Mouse (Mus musculus): ENCODE results near the gene Wdr62. TPM values are rescaled to one million over a fixed set of nuclear protein-coding genes. Genes with fewer than 3 reads are reported as not detected.

The Wdr62 gene
- polyA plus RNA-seq, 1 experiment from 2014 or later, result 24.4 TPM

DNA sequence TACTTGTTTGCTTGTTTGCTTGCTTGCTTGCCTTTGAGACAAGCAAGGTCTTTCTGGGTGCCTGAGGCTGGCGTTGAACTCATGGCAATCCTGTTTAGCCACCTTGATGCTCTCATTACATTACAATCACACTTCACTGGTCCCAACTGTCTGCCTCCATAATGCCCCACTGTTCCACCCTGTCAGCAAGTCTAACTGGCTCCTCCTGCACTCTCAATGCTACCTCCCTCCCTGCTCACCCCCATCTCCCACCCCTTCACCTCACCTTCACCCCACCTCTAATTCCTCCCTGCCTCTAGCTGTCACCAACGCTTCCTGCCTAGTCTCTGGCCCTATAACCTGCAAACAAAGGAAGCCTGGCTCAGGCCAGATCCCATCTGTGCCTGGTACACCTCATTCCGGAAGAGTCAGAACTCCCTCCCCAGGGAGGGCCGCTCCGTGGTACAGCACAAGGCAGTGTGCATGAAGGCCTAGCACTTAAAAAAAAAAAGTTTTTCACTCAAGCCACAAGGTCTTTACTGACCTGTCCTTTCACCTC is 82.6 kb downstream of the Wdr62 start:
- no peak overlapping the region for H3K27ac ChIP-seq
- peaks cover 20% of the 10 kb centered on the region for H3K79me2 ChIP-seq (ENCODE audit: inconsistent target)
- H3K36me3 ChIP-seq (ENCODE audit: inconsistent target), result peaks cover 3% of the 10 kb centered on the region; the same call in 1 of the 2 replicates
- no peak overlapping the region for H3K4me3 ChIP-seq (ENCODE audit: inconsistent target)
- 51% methylated on average over 5 of the region's 5 CpGs for WGBS (ENCODE audit: missing documents)

DNA sequence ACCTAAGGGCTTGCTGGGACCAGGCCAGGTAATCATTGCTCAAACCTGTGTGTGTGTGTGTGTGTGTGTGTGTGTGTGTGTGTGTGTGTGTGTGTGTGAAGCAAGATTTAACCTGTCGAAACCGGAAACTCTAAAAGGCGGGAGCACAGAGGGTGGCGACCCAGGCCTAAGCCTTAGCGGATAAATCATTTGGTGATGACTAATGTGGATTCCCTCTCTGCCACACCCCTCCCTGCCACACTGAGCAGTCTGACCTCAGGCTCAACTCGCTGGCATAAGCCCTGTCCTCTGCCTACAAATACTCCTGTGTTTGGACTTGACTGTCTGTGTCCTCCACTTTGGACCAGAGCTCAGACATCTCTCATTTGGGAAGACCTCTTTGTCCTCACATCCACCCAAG is 84.0 kb downstream of the Wdr62 start:
- 34% methylated on average over 3 of the region's 6 CpGs for WGBS (ENCODE audit: missing documents)
- Histone ChIP-seq H3K27ac (no peak overlapping the region), H3K4me3 (ENCODE audit: inconsistent target) (no peak overlapping the region), H3K79me2 (ENCODE audit: inconsistent target) (peaks cover 35% of the 10 kb centered on the region), H3K36me3 (ENCODE audit: inconsistent target) (peaks cover 18% of the 10 kb centered on the region)

DNA sequence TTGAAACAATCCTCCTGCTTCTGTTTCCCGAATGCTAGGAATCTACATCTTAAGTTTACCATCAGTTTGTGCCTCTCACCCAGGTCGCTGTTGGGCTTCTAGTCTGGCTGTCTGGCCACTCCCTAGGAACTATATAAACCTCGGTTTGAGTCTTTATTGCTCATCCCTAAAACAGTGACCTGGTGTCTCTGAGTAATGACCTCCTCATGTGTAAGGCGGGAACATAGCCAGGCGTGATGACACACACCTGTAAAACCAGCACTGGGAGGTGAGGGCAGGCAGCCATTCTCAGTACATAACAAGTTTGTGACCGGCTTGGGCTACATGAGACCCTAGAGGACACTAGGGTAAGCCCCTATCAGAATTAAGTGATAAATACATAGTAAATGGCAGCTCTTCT is 84.8 kb downstream of the Wdr62 start:
- no peak overlapping the region for H3K4me3 ChIP-seq (ENCODE audit: inconsistent target)
- WGBS (ENCODE audit: missing documents), result 73% methylated on average over 6 of the region's 6 CpGs
- H3K27ac ChIP-seq, result no peak overlapping the region
- H3K79me2 ChIP-seq (ENCODE audit: inconsistent target), result peaks cover 39% of the 10 kb centered on the region
- H3K36me3 ChIP-seq (ENCODE audit: inconsistent target), result peaks cover 25% of the 10 kb centered on the region

DNA sequence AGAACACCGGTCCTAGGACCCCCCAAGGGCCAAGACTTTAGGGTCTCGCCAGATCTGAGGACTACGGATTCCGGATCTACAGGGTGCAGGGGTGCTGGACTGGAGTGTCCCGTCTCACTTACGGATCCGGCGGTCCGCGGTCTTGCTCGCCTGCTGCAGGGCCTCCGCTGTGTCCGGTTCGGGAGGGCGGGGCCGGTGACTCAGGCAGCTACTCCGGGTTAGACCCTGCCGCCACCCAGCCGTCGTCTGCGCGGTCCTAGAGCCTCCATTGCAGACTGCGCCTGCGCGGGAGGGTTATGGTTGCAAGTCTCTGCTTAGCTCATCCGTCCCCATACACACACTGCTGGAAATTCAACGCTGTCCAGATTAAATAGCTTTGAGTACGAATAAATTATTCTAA is 85.3 kb downstream of the Wdr62 start:
- peak overlapping the region; percentile 94 for H3K27ac ChIP-seq
- WGBS (ENCODE audit: missing documents), result 0% methylated on average over 28 of the region's 28 CpGs

DNA sequence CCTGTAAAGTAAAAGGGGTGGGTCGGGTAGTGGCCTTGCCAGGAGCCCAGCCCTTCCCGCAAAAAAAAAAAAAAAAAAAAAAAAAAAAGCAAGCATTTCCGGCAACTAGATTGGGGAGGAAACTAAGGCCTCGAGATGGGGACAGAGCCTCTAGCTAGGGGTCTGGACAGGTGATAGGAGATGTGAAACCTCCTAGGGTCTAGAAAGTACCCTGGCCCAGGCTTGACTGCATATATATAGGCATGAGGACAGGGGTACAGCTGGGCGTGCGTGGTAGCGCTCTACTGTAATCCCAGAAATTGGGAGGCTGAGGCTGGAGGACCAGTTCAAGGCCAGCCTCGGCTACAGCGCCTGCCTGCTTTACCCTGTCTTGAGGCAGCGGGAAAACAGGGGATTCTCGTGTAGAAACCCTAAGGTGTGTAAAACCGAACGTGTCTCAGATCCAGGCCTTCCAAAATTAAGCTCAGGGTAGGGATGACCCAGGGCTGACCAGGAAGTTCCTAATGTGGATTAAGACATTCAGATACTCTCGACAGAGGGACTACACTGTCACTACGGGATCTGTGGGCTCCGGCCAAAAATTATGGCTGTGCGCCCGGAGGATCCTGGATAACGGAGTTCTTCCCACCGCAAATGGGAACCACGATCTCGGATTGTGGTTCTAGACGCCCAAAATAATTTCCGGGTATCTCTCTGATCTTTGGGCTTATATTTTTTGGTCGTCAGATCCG is 86.0 kb downstream of the Wdr62 start:
- H3K79me2 ChIP-seq (ENCODE audit: inconsistent target), result peaks cover 44% of the 10 kb centered on the region
- peak overlapping the region; percentile 99 for H3K4me3 ChIP-seq (ENCODE audit: inconsistent target)
- H3K36me3 ChIP-seq (ENCODE audit: inconsistent target), result peaks cover 32% of the 10 kb centered on the region
- H3K27ac ChIP-seq, result peak overlapping the region; percentile 94
- under 1% methylated on average over 24 of the region's 26 CpGs for WGBS (ENCODE audit: missing documents)

More for the DNA sequence above, 85.3 kb downstream of the Wdr62 start:
- Histone ChIP-seq H3K79me2 (ENCODE audit: inconsistent target) (peaks cover 44% of the 10 kb centered on the region), H3K36me3 (ENCODE audit: inconsistent target) (peaks cover 31% of the 10 kb centered on the region), H3K4me3 (ENCODE audit: inconsistent target) (peak overlapping the region; percentile 99)

DNA sequence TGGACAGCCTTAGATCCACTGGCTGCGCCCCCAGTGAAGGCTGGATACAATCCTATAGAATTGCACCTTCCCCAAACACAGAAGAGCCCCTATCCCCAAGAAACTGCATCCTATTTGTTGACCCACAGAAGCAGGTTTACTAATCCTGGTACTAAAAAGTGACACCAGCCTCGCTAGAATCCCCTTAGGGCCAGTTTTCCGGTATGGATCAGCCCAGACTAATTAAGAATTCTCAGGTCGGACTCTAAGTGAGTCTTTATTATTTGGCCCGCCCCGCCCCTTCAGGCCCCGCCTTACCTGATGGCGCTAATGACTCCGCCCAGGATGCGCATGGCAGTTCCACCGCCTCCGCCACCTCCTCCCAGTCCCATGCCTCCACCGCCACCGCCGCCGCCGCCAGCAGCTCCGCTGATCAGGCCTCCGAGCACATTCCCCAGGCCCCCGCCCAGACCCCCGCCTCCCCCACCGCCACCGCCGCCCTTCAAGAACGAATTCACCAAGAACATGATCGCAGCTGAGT is 86.6 kb downstream of the Wdr62 start:
- Histone ChIP-seq H3K36me3 (ENCODE audit: inconsistent target) (peaks cover 38% of the 10 kb centered on the region), H3K27ac (peak overlapping the region; percentile 94), H3K79me2 (ENCODE audit: inconsistent target) (peaks cover 44% of the 10 kb centered on the region), H3K4me3 (ENCODE audit: inconsistent target) (peak overlapping the region; percentile 99)
- WGBS (ENCODE audit: missing documents), result 6% methylated on average over 20 of the region's 26 CpGs

DNA sequence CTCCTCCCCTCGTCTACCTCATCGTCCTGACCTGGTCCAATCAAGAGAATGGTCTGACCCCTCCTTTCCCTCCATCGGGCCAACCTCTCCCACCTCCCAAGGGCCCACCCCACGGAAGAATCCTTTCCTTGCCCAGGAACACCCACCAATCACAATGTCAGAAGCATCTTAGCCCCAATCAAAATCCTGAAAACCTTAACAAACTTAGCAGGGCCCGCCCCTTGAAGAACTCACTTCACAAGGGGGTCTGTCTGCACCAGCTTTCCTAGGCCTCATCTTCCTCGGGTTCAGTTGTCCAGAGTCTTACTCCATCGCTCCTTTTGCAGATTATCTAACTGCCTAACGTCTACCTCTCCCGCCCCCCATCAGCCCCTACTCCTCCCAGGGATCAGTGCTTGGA is 87.2 kb downstream of the Wdr62 start:
- Histone ChIP-seq H3K79me2 (ENCODE audit: inconsistent target) (peaks cover 44% of the 10 kb centered on the region), H3K27ac (no peak overlapping the region; the same call in 1 of the 2 replicates), H3K36me3 (ENCODE audit: inconsistent target) (peaks cover 44% of the 10 kb centered on the region), H3K4me3 (ENCODE audit: inconsistent target) (peak overlapping the region; percentile 99; the same call in 1 of the 2 replicates)
- WGBS (ENCODE audit: missing documents), result 73% methylated on average over 9 of the region's 9 CpGs

DNA sequence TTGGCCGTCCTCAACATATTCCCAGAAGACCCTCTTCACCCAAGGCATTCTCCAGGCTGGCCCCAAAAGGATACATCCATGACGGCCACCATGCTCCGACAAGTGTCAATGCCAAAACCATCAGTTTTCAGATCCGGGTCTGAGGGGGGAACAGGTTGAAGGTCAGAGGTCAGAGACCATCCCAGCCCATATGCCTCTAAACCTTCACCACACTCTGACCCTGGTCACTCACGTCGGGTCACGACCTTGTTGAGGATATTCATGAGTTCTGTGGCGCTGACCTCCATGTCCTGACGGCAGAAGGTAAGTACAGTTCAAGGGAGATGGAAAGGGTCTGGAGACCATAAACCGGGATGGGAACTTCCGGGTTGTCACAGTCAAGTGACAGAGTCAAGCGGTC is 88.1 kb downstream of the Wdr62 start:
- WGBS (ENCODE audit: missing documents), result 99% methylated on average over 12 of the region's 12 CpGs
- Histone ChIP-seq H3K79me2 (ENCODE audit: inconsistent target) (peaks cover 44% of the 10 kb centered on the region), H3K4me3 (ENCODE audit: inconsistent target) (no peak overlapping the region), H3K27ac (no peak overlapping the region), H3K36me3 (ENCODE audit: inconsistent target) (peaks cover 54% of the 10 kb centered on the region)

Other genes starting within 250 kb of the Wdr62 start
- gene Zfp14, start 229.0 kb downstream of the Wdr62 start, polyA plus RNA-seq (2018), result 1.3 to 1.7 TPM (median 1.5 TPM) in 3 replicates
- gene Zfp82, start 207.5 kb downstream of the Wdr62 start, polyA plus RNA-seq (2018), result 2.3 to 2.6 TPM (median 2.5 TPM) in 3 replicates
- gene Gm26920, start 190.0 kb downstream of the Wdr62 start, polyA plus RNA-seq (2018), result not detected in 3 replicates
- 1.9 to 2.1 TPM (median 2.0 TPM) in 3 replicates for gene Zfp566, start 189.9 kb downstream of the Wdr62 start, polyA plus RNA-seq (2018)
- 12.5 to 26.3 TPM (median 21.7 TPM) in 3 replicates for gene Zfp260, start 185.6 kb downstream of the Wdr62 start, polyA plus RNA-seq (2018)
- 4.3 to 6.3 TPM (median 4.8 TPM) in 3 replicates for gene Zfp382, start 158.5 kb downstream of the Wdr62 start, polyA plus RNA-seq (2018)
- 17.2 to 34.1 TPM (median 30.3 TPM) in 3 replicates for gene Zfp146, start 110.7 kb downstream of the Wdr62 start, polyA plus RNA-seq (2018)
- gene Cox7a1, start 96.3 kb downstream of the Wdr62 start, polyA plus RNA-seq (2018), result 6.1 to 9.1 TPM (median 8.4 TPM) in 3 replicates
- 404 to 602 TPM (median 510 TPM) in 3 replicates for gene Capns1, start 81.6 kb downstream of the Wdr62 start, polyA plus RNA-seq (2018)
- 34.2 to 47.5 TPM (median 41.3 TPM) in 3 replicates for gene Polr2i, start 48.5 kb downstream of the Wdr62 start, polyA plus RNA-seq (2018)
- gene Tbcb, start 48.1 kb downstream of the Wdr62 start, polyA plus RNA-seq (2018), result 57.6 to 136 TPM (median 89.3 TPM) in 3 replicates
- not detected in 3 replicates for gene Ovol3, start 44.7 kb downstream of the Wdr62 start, polyA plus RNA-seq (2018)
- 0.34 to 0.72 TPM in 2 of 3 replicates, not detected in the other for gene Thap8, start 325 bp downstream of the Wdr62 start, polyA plus RNA-seq (2018)
- 0.07 to 0.59 TPM in 2 of 3 replicates, not detected in the other for gene Clip3, start 11.3 kb upstream of the Wdr62 start, polyA plus RNA-seq (2018)
- gene Alkbh6, start 28.3 kb upstream of the Wdr62 start, polyA plus RNA-seq (2018), result 16.1 to 25.9 TPM (median 25.1 TPM) in 3 replicates
- gene Syne4, start 34.4 kb upstream of the Wdr62 start, polyA plus RNA-seq (2018), result 0.30 to 0.82 TPM (median 0.74 TPM) in 3 replicates
- 0.33 to 0.57 TPM (median 0.33 TPM) in 3 replicates for gene E130208F15Rik, start 41.3 kb upstream of the Wdr62 start, polyA plus RNA-seq (2018)
- 4.6 to 6.7 TPM (median 5.0 TPM) in 3 replicates for gene Sdhaf1, start 43.5 kb upstream of the Wdr62 start, polyA plus RNA-seq (2018)
- gene Lrfn3, start 82.4 kb upstream of the Wdr62 start, polyA plus RNA-seq (2018), result 0.07 TPM in 1 of 3 replicates, not detected in the others
- gene Tyrobp, start 133.3 kb upstream of the Wdr62 start, polyA plus RNA-seq (2018), result 2,505 to 4,301 TPM (median 3,819 TPM) in 3 replicates
- 9.3 to 40.5 TPM (median 34.0 TPM) in 3 replicates for gene Hcst, start 139.4 kb upstream of the Wdr62 start, polyA plus RNA-seq (2018)
- 3.2 to 8.3 TPM (median 6.3 TPM) in 3 replicates for gene Nfkbid, start 141.3 kb upstream of the Wdr62 start, polyA plus RNA-seq (2018)
- gene Aplp1, start 165.1 kb upstream of the Wdr62 start, polyA plus RNA-seq (2018), result 0.67 to 1.3 TPM (median 0.75 TPM) in 3 replicates
- not detected in 3 replicates for gene Kirrel2, start 177.3 kb upstream of the Wdr62 start, polyA plus RNA-seq (2018)
- not detected in 3 replicates for gene Nphs1, start 177.9 kb upstream of the Wdr62 start, polyA plus RNA-seq (2018)
- not detected in 3 replicates for gene Prodh2, start 213.2 kb upstream of the Wdr62 start, polyA plus RNA-seq (2018)